Mouse (Mus musculus) neural tube, embryonic 10.5 days (tissue): ENCODE measurements around the gene Plekhg3.

Source experiments
- DNase-seq: peaks from one replicate; pipeline ENCODE4 v3.0.0-alpha.2; 2017; ENCODE audit warnings: low spot score; ENCODE audit errors: extremely low spot score

The Plekhg3 gene

DNA sequence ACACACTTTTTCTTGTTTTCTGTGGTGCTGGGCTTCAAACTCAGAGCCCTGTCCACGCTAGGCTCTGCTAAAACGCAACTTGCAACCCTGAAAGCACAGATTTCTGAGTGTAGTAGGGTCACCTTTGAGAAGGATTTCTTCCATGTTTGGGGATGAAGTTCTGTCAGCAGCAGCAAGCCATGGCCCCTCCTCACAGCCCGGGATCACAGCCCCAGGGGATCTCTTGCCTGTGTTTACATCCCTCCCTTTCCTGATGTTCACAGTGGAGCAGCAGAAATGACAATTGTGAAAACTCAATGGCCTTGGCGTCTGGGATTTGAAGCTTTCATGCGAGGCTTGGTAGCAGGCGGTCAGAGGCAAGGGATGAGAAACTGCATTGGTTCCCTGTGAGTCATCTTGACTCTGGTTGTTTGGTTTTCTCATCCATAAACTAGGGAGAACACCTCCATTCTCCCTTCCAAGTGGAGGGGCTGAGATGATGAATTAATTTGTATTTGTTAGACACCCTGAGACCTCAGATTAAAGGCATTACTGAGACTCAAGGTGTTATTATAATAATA, at the start of gene Plekhg3:
Gene Plekhg3, plus strand, starts transcription at position 312 of the 560 bp plus-strand sequence.
- DNase-seq = no peak

GRCm38 (mm10) chr12:76482446-76482845, 48.2 kb upstream of the Plekhg3 start:
- no peak for DNase-seq

- DNase-seq = no peak
These were observed 47.7 kb upstream of the Plekhg3 start for GRCm38 (mm10) chr12:76482948-76483347.

DNA sequence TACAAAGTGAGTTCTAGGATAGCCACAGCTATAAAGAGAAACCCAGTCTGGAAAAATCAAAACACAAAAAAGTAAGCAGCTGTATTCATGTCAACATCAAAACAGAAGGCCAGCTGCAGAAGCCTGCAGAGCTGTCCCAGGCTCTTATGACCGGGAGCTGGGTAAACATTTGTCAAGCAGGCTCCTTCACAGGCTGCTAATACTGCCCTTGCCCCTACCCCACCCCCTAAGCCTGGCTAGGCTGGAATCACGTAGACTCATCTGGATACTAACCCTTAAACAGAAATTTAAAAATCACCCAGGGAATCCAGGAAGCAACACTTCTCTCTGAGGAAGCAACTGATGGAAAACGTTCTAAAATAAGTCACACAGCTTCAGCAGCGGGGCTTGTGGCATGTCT, 45.8 kb upstream of the Plekhg3 start:
- no peak for DNase-seq

- no peak for DNase-seq
These were observed 45.3 kb upstream of the Plekhg3 start for GRCm38 (mm10) chr12:76485381-76485780.

GRCm38 (mm10) chr12:76486943-76487342, 43.7 kb upstream of the Plekhg3 start:
- no peak for DNase-seq

GRCm38 (mm10) chr12:76490798-76491197, 39.9 kb upstream of the Plekhg3 start:
- no peak for DNase-seq

GRCm38 (mm10) chr12:76493462-76493861, 37.2 kb upstream of the Plekhg3 start:
- DNase-seq = no peak

GRCm38 (mm10) chr12:76495381-76495780, 35.3 kb upstream of the Plekhg3 start:
- no peak for DNase-seq

GRCm38 (mm10) chr12:76496324-76496723, 34.4 kb upstream of the Plekhg3 start:
- DNase-seq = peak; percentile 60

DNA sequence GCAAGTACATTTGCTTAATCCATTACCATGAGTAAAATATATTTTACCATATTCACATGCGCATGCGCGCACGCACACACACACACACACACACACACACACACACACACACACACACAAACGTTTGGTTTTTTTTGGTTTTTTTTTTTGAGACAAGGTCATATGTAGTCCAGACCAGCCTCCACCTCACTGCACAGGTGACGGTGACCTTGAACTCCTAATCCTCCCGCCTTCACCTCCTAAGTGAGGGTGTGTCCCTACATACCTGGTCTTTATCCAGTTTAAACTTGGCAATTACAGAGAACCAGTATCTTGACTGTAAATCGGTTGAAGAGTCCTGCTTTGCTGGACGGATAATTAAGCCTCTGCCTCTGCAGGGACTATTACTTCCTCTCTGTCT, 31.4 kb upstream of the Plekhg3 start:
- DNase-seq = no peak

DNA sequence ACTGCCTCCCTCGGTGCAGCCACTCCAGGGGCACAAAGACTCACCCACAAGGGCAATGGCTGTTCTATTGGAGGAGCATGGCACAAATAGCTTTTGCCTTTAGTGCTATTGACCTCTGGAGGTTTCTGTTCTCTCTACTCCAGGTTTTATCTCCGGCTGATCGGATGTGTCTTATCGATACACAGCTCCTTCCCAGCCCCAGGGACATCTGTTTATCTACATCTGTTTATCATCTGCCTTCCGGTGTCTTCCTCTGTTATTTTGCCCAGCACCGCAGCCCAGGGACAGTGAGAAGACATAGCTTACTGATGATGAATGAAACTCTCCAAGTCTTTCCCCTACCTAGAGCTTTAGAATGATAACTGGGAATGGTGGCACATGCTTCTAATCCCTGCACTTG, 30.6 kb upstream of the Plekhg3 start:
- DNase-seq = no peak

- DNase-seq = no peak
These were observed 29.8 kb upstream of the Plekhg3 start for GRCm38 (mm10) chr12:76500896-76501295.

- no peak for DNase-seq
These were observed 27.7 kb upstream of the Plekhg3 start for GRCm38 (mm10) chr12:76502981-76503380.

GRCm38 (mm10) chr12:76506522-76506921, 24.2 kb upstream of the Plekhg3 start:
- no peak for DNase-seq

- DNase-seq = no peak
These were observed 22.9 kb upstream of the Plekhg3 start for GRCm38 (mm10) chr12:76507791-76508190.

DNA sequence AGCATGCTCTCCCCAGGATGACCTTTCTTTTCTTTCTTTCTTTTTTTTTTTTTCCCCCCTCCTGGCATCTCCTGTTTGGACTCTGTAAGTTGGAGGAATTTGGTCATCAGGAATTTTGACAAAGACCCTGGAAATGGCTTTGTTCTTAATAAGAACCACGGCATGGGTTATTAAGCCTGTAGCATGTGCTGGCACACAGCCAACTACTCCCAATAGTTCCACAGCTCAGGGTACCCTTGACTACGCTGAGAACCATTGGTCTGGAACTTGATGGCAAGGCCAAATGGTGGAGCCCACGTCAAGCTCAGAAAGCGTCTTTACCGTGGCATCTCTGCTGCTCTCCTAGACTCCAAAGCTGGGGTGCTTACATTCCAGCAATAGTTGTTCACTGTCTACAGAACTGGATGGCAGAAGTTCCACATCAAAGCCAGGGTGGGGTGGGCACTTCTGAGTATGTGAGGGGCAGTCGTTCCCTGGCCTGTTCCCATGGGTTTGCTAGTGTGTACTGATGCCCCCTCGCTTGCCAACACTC, 21.7 kb upstream of the Plekhg3 start:
- DNase-seq = no peak

- no peak for DNase-seq
These were observed 18.0 kb upstream of the Plekhg3 start for GRCm38 (mm10) chr12:76512731-76513130.

DNA sequence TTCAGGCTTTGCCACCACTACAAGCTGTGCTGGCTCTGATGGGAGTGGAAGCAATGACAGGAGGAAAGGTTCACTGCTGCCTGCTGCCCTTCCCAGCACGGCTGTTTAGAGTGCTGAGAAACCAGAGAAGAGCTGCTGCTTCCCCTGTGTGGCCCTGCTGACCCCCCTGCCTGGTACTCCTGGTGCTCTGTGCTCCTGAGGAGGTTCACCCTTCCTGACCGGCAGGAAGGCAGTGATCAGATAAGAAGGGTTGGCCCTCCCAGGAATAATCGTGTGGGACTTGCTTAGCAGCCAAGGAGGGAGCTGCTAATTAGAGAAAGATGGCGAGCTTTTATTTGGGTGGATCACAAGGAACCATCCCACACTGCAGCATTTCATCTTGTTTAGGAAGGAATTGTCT, 15.8 kb upstream of the Plekhg3 start:
- no peak for DNase-seq

- DNase-seq = no peak
These were observed 12.7 kb upstream of the Plekhg3 start for GRCm38 (mm10) chr12:76518000-76518399.

DNA sequence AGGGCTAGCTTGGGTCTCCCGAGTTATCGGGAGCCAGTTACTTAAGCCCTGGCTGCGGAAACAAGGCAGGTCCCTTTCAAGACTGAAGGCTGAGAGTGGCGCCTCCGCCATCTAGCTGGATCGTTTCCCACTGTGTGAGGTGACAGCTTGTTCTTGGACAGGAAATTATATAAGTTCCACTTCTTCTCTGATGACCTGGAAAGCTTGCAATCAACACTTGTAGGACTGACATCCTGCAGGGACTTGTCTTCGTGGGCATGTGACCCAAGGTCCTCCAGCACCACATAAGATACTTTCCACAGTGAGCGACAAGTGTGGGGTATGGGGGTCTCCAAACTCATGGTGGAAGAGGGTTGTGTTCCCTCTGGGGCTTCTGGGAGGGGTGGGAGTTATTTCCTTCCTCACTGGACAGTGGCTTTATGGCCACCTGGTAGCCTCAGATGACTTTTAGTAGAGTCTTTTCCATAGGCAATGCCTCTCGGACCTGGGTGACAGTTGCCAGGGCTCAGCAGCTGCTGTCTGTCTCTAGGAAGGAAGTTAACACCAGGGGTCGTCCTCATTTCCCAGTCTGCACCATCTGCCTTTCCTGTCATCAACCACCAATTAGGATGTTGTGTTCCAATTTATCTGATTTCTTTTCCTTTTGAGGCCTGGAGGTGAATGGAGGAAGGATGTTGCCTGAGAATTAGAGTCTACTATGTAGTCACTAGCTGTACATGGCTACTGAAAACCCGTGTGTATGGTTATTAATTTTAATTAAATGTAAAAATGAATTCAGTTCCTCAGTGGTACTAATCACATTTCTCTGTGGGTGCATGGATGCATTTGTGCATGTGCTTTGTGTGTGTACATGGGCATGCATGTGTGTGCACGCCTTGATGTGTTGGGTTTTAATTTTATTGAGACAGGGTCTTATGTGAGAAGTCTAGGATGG, 11.5 kb upstream of the Plekhg3 start:
- no peak for DNase-seq

- DNase-seq = no peak
These were observed 7.0 kb upstream of the Plekhg3 start for GRCm38 (mm10) chr12:76523654-76524053.

DNA sequence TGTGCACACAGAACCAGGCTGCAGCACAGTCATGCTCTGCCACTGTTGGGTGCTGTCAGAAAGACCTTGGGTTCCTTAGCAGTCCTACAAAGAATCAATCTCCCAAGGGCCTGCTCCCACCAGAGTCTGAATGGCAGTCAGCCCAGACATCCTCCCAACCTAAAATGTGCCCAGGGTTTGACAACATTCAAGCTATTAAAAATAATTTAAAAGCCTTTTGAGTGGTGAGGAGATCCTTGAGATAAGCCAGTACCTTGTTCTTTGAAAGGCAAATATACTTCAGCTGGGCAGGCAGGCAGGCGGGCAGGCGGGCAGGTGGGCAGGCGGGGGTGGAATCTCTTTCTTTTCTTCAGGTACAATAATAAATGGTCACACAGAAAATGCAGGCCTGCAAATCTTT, 5.8 kb upstream of the Plekhg3 start:
- DNase-seq = no peak
